Mouse (Mus musculus) adrenal gland, postnatal 14 days (tissue): ENCODE measurements around the gene Clps. TPM values are rescaled to one million over a fixed set of nuclear protein-coding genes. Genes with fewer than 3 reads are reported as not detected.
"Not testable (repeated sequence)": the region's sequence is repeated elsewhere in the genome, so short reads cannot be mapped to it uniquely, and the experiment has no call there.

Source experiments
- DNase-seq: peaks from one replicate; pipeline ENCODE4 v3.0.0; 2021; ENCODE audit warnings: mixed read lengths
- long read RNA-seq, 2 experiments: library from polyadenylated mRNA; stranded (forward); transcript quantifications; one replicate each; pipeline ENCODE4 v2.0.0; 2021
- total RNA-seq: library from RNA; stranded (reverse); gene quantifications from 2 replicates; pipeline ENCODE4 v1.2.3, GENCODE M21; 2021

Gene Clps
- not detected in 2 replicates for total RNA-seq
- long read RNA-seq, experiment 1, result 0 reads
- long read RNA-seq, experiment 2, partial matches to known transcripts, result 0 of 1 reads
- long read RNA-seq, experiment 2, other reads (novel, unspliced or antisense), result 1 of 1 reads

DNA sequence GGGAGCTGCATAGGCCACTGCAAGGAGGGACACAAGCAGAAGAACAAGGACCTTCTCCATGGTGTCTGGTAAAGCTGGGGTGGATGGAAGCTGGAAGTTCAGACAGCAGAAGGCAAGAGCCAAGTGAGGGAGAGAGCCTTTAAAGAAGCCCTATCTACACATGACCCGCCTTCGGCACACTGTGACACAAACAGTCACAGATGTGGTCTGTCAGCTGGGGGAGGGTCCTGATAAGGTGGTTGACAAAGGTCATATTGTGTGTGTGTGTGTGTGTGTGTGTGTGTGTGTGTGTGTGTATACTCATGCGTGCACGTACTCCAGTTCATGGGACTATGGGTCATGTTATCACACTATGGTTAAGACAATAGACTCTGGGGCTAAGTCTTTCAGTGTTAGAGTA lies at the start of gene Clps:
TSS of gene Clps (minus strand) at position 169 of the 400 bp plus-strand sequence.
- no peak for DNase-seq

DNA sequence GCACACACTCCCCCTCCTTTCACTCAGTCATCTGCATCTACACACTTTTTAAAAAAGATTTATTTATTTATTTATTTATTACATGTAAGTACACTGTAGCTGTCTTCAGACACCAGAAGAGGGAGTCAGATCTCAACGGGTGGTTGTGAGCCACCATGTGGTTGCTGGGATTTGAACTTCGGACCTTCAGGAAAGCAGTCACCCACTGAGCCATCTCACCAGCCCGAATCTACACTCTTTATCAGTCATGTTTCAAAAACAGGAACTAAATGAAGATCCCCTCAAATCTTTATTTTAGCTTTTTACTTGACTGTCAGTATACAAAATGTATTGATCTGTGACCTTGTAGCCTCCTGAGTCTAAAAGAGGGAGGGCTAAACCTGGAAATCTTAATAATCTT lies 49.0 kb upstream of the Clps start:
- DNase-seq, result no peak

DNA sequence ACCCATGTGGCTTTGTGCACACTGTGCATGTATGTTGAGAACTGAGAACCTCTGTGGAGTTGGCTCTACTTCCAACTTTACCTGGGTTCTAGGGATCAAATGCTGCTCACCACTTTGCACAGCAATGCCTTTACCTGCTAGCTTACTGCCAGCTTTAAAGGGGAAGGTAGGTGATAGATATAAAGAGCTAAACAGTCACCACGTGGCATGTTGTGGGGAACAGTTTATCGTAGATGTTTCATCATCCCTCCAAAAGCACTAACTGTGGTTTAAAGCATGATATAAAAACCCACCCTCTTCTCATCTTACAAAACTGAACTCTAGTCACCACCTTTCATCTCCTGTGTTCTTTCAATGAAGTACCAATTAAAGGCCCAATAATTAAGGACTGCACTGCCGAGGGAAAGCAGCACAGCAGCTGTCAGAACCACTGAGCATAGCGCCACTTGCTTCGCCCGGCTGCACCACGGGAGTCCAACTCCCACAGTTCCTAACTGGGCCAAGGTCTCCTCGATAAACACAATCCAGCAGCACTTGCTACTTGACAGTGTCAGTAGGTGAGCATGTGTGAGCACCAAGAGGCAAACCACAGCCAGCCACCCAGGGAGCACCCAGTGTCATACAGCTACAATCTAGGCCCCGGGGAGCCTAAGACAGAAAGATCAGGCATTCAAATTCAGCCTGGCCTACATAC lies 41.1 kb upstream of the Clps start:
- DNase-seq, result peak; percentile 31

DNA sequence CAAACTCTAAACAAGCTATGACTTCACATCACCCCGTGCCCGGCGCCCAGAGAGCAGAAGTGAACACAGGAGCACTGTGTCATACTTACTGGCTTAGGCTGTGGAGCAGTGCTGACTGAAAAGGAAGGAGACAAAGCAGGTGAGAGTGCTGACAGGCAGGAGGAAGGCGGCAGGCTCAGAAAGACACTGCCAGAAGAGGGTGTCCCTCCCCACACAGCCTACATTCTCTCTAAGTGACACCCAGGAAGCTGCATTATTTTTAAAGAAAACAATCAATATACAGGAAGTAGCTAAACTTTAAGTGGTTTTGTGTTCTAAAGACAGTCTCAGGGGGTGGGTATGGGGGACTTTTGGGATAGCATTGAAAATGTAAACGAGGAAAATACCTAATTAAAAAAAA lies 40.2 kb upstream of the Clps start:
- no peak for DNase-seq

DNA sequence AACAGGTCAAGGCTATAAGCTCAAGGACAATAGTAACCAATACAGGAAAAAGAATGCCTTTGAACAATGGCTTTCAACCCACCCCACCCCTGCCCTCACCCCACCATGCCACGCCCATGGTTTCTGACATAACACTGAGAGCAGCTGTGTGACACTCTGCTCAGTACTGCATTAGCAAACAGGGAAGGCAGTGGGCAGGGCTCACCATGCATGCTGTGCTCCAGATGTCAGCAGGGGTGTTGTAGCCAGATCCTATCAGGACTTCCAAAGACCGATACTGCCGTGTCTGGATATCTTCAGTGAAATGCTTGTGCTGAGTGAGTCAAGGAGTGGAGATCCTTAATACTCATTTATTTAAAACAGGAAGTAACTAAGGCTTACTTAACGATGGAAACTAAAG lies 33.4 kb upstream of the Clps start:
- DNase-seq, result peak; percentile 5

DNA sequence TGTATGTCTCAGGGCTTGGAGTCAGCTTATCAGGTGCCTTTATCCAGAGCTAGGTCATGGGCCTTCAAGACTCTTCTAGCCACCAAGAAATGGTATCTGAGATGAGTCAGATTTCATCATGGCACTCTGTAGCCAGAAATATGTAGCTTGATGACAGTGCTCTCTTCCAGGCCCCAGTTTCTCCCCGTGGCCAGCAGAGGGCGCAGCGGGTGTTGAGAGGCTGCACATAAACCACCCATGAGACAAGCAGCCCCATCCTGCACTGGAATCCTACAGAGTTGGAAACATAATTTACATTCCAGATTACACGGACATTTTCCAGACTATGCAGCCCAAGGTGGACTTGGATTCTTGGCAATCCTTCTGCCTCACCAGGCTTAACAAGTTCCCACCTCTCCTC lies 32.4 kb upstream of the Clps start:
- peak; percentile 92 for DNase-seq

DNA sequence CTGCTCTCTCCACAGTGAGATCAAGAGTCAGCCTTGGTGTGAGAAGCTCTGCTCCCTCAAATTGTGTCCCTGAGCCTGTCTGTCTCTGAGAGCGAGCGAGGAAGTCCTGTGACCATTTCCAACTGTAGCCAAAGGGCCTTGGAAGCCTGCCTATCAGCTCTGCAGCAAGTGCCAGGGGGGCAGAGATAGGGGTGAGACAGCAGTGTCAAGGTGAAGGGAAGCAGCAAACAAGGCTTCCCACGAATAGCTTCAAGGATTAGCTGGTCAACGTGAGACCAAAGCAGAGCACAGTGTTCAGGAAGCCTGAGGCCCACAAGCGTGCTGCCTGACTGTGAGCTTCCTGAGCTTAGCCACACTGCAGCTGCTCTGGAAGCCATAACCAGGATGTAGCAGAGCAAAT lies 30.9 kb upstream of the Clps start:
- DNase-seq, result peak; percentile 54

DNA sequence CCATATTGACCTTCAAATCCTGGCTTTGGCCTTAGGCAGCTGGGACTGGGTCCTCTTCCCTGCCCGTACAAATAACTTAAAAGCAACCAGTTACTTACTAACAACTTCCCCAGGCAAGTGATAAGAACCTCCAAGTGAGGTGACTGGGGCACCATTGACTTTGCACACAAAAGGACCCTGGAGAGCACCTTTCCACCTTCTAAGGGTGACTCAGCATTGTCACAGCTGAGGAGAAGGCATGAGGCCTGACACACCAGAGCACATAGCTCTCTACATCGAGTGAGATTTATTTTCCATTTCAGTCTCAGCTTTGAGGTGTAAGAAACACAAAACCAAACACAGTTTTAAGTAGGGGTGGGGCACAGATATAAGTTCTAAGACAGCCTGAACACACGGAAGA lies 30.0 kb upstream of the Clps start:
- no peak for DNase-seq

DNA sequence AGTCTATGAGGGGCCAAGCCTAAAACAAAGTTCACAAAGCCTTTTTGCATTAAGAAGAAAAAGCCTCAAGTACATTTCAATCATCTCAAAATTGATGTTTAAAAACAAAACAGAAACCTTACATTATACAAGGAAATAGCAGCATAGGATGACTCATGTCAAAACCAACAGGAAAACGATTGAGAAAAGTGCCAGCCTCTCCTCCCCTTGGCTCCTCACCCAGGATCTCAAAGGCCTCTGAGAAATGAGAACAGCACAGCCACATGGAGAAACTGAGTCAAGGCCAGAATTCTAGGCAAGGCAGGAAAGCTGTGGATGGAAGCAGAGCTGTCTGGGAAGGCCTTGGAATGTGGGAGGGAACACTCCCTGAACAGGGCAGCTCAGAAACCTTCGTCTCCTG lies 28.0 kb upstream of the Clps start:
- DNase-seq, result no peak

DNA sequence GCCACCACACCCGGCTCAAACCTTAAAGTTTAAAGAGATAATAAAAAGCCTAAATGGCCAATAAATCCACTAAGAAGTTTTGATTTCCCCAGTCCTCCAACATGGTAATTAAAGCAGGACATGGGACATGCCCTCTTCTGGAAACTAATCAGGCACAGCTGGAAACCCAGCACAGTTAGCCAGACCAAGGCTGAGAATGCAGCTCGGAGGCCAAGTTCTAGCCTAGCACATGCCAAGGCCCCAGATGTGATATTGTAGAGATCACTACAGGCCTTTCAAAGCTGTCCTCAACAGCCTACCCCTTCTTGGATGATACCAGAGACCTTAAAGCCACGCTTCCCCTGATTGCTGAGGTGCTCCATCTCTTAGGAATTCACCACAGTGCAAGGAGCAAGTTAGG lies 25.9 kb upstream of the Clps start:
- DNase-seq, result no peak

DNA sequence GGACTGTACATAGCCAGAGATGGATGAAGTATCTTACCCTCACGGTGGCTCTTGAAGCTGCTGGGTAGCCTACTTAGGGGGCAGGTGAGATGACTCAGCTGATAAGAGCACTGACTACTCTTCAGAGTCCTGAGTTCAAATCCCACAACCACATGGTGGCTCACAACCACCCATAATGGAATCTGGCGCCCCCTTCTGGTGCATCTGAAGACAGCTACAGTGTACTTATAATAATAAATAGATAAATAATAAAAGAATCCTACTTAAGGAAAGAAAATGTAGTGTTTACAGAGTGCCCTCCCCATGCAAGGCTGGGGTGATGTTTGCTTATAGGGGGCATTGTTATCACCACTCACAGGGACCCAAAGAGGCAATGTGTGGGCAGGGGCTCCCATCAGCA lies 20.5 kb upstream of the Clps start:
- DNase-seq, result no peak

DNA sequence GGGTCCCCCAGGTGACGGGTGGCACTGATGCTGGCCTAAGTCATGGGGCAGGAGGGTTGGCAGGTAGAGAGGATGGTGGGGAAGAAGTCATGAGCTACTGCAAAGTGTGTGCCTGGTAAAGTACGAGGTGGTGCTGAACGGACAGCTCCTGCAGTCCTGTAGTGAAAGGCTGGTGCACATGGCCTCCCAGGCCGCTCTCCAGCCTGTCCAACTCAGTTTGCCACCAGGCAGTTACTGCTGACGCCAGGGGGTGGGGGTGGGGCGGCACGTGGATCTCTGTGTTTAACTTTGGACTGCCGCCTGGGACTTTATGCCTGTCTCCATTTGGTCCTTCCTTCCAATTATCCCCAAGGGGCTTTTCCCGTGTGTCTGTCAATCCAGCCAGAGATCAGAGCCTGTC lies 19.8 kb upstream of the Clps start:
- peak; percentile 85 for DNase-seq

DNA sequence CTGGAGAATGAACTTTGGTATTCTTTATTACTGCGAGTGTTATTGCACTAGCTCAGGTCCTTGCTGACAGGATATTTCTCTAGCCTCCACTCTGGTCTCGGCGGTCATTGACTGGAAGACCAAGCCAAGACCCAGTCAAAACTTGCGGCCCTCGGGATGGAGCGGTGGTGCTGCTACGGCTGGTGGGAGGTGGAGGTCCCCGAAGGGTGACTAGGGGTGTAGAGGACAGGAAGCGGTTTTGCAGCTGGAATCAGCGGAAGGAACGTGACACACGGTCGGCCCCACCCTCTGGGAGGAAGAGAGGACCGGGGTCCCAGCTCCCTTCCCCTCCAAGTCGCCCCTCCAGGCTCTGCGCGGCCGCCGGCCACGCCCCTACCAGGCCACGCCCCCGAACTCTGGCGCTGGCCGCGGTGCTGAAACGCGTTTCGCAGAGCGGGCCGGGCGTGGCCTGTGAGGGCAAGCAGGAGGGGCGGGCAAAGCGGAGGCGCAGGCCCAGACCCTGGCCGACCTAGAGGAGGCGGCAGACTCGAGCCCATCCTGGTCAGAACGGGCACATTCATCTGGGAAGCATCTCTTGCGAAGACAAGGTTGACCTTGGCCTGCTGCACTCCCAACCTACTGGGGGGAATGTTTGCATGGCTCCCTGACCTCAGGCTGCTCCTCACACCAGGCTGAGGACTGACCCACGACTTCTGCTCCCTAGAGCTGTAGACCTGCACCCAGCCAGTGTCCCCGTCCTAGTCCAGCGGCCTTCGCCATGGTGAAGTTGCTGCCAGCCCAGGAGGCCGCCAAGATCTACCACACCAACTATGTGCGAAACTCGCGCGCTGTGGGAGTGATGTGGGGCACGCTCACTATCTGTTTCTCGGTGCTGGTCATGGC lies 14.9 kb upstream of the Clps start, which contains the start of gene Lhfpl5:
TSS of gene Lhfpl5 (plus strand) at position 398 of the 882 bp plus-strand sequence.
- peak; percentile 73 for DNase-seq

DNA sequence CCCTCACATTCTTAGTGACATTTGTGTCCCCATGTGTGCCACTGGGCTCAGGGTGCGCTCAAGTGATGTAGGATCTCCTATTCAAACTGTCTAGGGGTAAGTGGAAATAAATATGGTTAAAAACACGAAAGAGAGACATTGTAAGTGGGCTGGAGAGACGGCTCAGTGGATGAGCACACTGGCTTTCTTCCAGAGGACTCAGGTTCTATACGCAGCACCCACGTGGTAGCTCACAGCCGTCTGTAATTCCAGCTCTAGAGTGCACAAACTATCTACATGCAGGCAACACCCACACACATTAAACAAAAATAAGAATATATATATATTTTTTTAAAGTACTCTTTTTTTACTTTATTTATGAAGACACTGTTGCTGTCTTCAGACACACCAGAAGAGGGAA lies 12.4 kb upstream of the Clps start:
- DNase-seq, result no peak

DNA sequence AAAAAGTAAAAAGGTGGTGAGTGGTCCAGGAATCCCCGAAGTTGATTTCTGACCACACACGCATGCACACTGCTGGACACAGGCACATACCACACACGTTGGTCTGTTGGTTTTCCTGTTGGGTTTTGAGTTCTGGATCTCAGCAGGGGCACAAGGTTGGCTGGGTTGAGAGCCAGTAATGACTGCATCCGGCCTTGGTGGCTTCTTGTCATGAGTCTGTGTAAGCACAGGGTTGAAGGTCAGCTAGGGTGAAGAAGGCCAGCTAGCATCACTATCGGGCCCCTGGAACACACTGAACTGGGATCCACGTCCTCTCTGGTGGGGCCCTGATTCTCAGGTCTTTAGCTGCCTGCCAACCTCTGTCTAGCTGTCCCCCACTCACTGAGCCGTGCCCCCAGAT lies 12.0 kb upstream of the Clps start:
- no peak for DNase-seq

DNA sequence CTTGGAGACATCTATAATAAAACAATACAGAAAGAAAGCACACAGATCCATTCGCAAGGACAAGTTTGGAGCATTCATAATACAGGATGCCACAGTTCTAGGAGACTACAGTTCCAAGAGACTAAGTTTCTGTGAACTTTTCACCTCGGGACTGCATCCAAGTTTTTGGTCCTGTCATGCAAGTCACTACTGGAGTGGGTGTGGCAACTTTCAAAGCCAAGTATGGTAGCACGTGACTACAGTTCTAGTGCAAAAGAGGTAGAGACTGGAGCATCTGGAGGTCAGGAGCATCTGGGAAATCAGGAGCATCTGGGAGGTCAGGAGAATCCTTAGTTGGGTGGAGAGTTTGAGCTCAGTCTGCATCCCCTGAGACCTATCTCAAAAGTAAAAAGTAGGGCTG lies 11.3 kb upstream of the Clps start:
- no peak for DNase-seq

DNA sequence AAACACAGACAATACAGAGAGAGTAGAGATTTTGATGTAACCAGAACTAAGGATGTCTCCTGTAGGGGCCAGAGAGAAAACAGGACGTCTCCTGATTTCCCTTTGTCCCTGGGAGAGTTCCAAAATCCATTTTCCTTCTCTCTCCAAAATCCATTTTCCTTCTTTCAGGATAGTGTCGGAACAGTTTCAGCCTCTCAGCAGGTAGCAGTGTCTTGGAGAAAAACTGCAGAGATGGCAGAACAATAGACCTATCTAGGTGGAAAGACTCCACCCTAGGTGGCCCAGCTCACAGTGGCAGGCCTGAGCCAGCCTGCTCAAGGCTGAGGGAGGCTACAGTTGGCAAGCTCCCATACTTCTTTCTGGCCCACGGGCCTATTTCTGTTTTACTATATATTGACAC lies 7.0 kb upstream of the Clps start:
- no peak for DNase-seq

DNA sequence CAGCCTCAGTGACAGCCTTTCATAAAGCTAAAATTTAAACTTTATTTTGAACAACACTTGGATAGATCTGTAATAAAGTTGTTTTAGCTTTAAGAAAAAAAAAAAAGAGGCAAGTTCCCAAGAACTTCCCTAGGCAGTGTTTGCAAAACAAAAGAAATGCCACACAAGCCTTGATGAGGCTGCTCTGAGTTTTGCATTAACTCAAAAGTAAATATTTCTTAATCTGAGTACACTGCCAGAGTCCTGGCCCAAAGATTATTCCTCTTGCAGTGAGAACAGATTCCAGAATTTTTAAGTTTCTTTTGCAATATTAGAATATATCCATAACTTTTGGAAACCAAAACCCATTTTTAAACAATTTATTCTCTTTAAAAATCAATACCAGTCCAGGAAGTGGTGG lies 4.6 kb upstream of the Clps start:
- DNase-seq, result no peak

DNA sequence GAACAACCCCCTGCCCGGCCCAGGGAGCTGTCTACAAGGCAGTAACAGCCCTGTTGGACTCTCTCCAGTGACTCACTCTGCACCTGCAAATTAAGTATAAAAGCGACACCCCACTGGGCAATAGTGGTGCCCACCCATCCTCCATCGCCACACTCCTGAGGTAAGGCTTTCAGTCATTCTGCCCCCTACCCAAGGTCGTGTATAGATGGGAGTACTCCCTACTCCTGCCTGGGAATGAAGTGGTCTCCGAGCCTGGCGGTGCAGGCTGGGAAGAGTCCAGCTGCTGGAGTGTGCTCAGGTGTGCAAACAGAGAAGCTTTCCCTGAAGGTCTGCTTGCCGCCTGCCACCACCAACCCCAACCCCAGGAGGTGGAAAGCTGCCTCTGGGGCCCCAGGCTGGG lies 1.0 kb upstream of the Clps start:
- DNase-seq, result no peak

DNA sequence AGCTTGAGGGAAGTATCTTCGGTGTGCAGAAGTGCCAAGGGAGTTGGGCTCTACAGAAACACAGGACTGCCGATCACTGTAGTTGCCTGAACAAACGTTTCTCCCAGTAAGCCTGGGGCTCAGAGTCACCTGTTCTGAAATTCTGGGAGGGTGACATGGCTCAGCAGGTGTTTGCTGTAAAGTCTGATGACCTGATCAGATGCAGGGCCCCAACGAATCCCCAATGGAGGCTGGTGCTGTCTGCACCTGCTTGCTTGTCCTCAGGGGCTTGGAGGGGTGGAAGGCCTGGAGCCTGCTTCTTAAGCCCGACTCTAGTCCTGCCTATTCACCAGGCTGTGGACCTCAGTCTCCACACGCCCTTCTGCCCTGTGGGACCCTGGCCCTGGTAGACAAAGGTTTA lies 2.8 kb downstream of the Clps start:
- DNase-seq, result no peak

DNA sequence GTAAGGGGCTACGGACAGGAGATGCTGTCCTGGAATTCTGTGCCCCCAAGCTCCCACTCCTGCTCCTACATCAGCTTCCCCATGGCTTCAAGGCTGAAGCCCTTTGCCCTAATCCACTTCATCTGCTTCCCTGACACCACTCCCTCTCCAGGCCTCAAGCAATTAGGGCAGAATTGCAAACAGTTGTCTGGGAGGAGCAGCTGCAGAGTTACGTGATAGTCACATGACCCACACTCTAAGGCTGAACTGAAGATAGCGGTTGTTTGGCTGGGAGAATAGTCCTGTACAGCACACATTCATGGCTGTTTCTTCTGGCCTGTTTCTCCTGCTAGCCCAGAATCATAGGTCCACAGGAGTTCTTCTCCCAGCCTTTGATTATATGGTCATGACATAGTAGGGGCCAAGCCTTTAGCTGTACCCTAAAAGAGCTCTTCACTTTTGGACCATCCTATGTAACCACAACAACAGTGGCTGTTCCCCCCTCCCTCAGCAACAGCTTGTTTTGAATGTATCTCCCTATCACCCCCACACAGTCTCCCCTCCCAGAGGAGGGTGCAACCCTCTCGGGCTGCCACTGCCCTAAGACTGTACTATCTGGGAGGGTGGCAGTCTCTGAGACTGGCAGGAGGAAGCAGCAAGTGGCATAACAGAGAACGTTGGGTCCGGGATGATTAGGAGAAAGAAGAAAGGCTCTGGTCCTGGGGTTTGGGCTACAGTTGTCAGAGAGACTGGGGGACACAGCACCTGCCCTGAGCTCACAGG lies 3.8 kb downstream of the Clps start:
- DNase-seq, result no peak

DNA sequence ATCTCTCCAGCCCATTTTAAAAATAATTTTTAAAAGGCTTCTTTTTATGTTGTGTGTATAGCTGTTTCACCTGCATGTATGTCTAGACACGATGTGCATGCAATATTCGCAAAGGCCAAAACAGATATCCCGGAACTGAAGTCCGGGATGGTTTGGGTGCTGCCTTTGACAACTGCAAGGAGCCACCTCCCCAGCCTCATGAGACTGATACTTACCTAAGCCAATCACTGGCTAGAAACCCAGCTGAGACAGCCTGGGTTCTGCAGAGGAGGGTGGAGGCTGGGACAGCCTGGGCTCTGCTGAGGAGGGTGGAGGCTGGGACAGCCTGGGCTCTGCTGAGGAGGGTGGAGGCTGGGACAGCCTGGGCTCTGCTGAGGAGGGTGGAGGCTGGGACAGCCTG lies 6.5 kb downstream of the Clps start:
- not testable (repeated sequence) for DNase-seq
